Mouse (Mus musculus) ovary, adult 10 weeks (tissue): ENCODE data around the gene Klhl24. TPM values are rescaled to one million over a fixed set of nuclear protein-coding genes. Genes with fewer than 3 reads are reported as not detected.

Experiments
- polyA plus RNA-seq: library from polyadenylated mRNA; stranded (reverse); fragments of 350-450 nt; fragmentation: Illumina TruSeq; extraction: RNeasy Lipid Tissue Mini Kit (QIAGEN cat#74804); gene quantifications from one replicate; pipeline ENCODE4 v1.2.3, GENCODE M21; 2014

The Klhl24 gene
- 114 TPM for polyA plus RNA-seq

GRCm38 (mm10) chr16:20097069-20097710 lies at the start of gene Klhl24:
Gene Klhl24 (plus strand): TSS chr16:20097542.

GRCm38 (mm10) chr16:20140772-20141531 lies 43.6 kb downstream of the Klhl24 start, which contains the start of gene Yeats2:
Gene Yeats2 (plus strand): TSS chr16:20141063.

Other genes with a start within 250 kb of the Klhl24 start
- gene Klhl6, start 114.5 kb upstream of the Klhl24 start, polyA plus RNA-seq: 4.5 TPM
- 42.7 TPM for gene Yeats2, start 43.5 kb downstream of the Klhl24 start, polyA plus RNA-seq
- 2.9 TPM for gene Map6d1, start 143.8 kb downstream of the Klhl24 start, polyA plus RNA-seq
- gene Parl, start 204.8 kb downstream of the Klhl24 start, polyA plus RNA-seq: 76.5 TPM
- 0.20 TPM for gene Cyp2ab1, start 227.9 kb downstream of the Klhl24 start, polyA plus RNA-seq